Mouse (Mus musculus): ENCODE measurements around the gene Cyp11a1.

Gene Cyp11a1

GRCm38 (mm10) chr9:58005753-58006461, at the start of gene Cyp11a1:
Cyp11a1 (plus strand) TSS chr9:58006411.
- no peak for DNase-seq

GRCm38 (mm10) chr9:57956838-57957236, 49.4 kb upstream of the Cyp11a1 start:
- no peak for DNase-seq

GRCm38 (mm10) chr9:57958615-57959014, 47.6 kb upstream of the Cyp11a1 start:
- DNase-seq: peak; percentile 96

- DNase-seq: no peak
These were observed 46.8 kb upstream of the Cyp11a1 start for GRCm38 (mm10) chr9:57959399-57959798.

- DNase-seq: peak; percentile 92
These were observed 46.0 kb upstream of the Cyp11a1 start for GRCm38 (mm10) chr9:57959886-57960866.

- peak; percentile 93 for DNase-seq
These were observed 45.0 kb upstream of the Cyp11a1 start for GRCm38 (mm10) chr9:57961226-57961625.

GRCm38 (mm10) chr9:57961863-57962778, 44.1 kb upstream of the Cyp11a1 start:
- peak; percentile 95 for DNase-seq

GRCm38 (mm10) chr9:57963249-57963997, 42.8 kb upstream of the Cyp11a1 start:
- no peak for DNase-seq

- no peak for DNase-seq
These were observed 42.2 kb upstream of the Cyp11a1 start for GRCm38 (mm10) chr9:57963998-57964395.

- DNase-seq: peak; percentile 97
These were observed 41.5 kb upstream of the Cyp11a1 start for GRCm38 (mm10) chr9:57964528-57965250.

- DNase-seq: peak; percentile 97
These were observed 40.7 kb upstream of the Cyp11a1 start for GRCm38 (mm10) chr9:57965281-57966185.

GRCm38 (mm10) chr9:57967237-57967960, 38.8 kb upstream of the Cyp11a1 start:
- DNase-seq: peak; percentile 98

GRCm38 (mm10) chr9:57968166-57968771, 37.9 kb upstream of the Cyp11a1 start:
- peak; percentile 96 for DNase-seq

- DNase-seq: no peak
These were observed 37.2 kb upstream of the Cyp11a1 start for GRCm38 (mm10) chr9:57968783-57969542.

GRCm38 (mm10) chr9:57969736-57970495, 36.3 kb upstream of the Cyp11a1 start:
- peak; percentile 99 for DNase-seq

GRCm38 (mm10) chr9:57971413-57971812, 34.8 kb upstream of the Cyp11a1 start:
- DNase-seq: no peak

GRCm38 (mm10) chr9:57972141-57972591, 34.0 kb upstream of the Cyp11a1 start:
- DNase-seq: peak; percentile 98

Data from heart, adult 11 months (tissue).